7 mouse cellular contexts compared by ENCODE assay signal in the genomic region with DNA sequence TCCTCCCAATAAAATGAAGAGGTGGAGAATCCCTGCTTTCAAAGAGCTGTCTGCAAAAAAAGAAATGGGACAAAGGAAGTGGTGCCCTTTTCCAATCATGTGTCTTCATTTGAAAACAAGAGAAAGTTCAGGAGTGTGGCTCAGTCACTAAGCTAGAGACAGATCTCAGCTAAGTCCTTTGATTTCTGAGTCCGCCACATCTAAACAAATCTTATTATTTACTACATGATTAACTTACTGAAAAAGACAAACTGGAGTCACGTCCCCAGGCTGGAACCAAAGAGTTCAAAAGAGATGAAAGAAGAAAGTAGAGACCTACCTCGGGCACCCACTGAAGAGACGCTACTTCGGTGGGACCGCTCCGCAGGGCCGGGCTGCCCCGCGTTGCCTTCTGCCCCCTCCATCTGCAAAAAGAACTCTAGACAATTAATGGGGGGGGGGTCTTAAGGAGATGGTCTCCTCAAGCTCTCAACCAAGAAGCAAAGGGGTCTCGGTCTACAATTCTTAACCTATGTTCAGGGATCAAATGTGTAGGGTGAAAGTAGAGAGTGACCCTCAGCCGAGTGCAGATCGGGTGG. TPM values are rescaled to one million over a fixed set of nuclear protein-coding genes. Genes with fewer than 3 reads are reported as not detected.
DNase-seq lines count a peak whose midpoint lies in the region; ATAC-seq and TF ChIP-seq lines count a peak whose summit lies in the region.

No protein-coding gene starts in this region.

- no peak for ATAC-seq in forebrain, embryonic 13.5 days
- ATAC-seq in limb, embryonic 15.5 days (ENCODE audit: insufficient number of reproducible peaks, low FRiP score, low TSS enrichment, low read depth) = no peak
- ATAC-seq in stomach, postnatal 0 days (ENCODE audit: low FRiP score, low TSS enrichment) = no peak

- H3K9me3 ChIP-seq in forebrain, embryonic 13.5 days (replicated peaks) = no peaks in the 10 kb centered on the region
- no peaks in the 10 kb centered on the region for H3K9me3 ChIP-seq in limb, embryonic 15.5 days
- H3K9me3 ChIP-seq in stomach, postnatal 0 days (ENCODE audit: control insufficient read depth, low read length) = no peaks in the 10 kb centered on the region

- TF ChIP-seq CTCF in spleen, adult 2 months (IDR thresholded peaks at IDR 0.05; ENCODE audit: extremely low read depth, insufficient read depth, insufficient read length, insufficient replicate concordance) = no peak
- no peak for TF ChIP-seq CTCF in stomach, postnatal 0 days (IDR thresholded peaks at IDR 0.05; ENCODE audit: low read depth)

- H3K4me2 ChIP-seq in forebrain, embryonic 13.5 days = peak overlapping the region; percentile 90
- peak overlapping the region; percentile 70 for H3K4me2 ChIP-seq in limb, embryonic 15.5 days
- H3K4me2 ChIP-seq in stomach, postnatal 0 days (replicated peaks; ENCODE audit: low read depth) = peak overlapping the region; percentile 93

- no peak for TF ChIP-seq EP300 in stomach, postnatal 0 days (optimal IDR thresholded peaks at IDR 0.05)

- WGBS in spleen, adult 2 months = 3% methylated on average over 13 of the region's 13 CpGs
- 6% methylated on average over 13 of the region's 13 CpGs for WGBS in forebrain, embryonic 13.5 days
- 8% methylated on average over 13 of the region's 13 CpGs for WGBS in limb, embryonic 15.5 days
- 7% methylated on average over 13 of the region's 13 CpGs for WGBS in stomach, postnatal 0 days

- no peak for TF ChIP-seq POLR2A in spleen, adult 2 months (IDR thresholded peaks at IDR 0.05; ENCODE audit: low read depth, low read length)

- no peak for DNase-seq in spleen, adult 2 months (ENCODE audit: low read depth in 1 of 2, low spot score in 2 of 2)
- DNase-seq in spleen, postnatal 10 days (ENCODE audit: low spot score in 2 of 2) = no peak
- DNase-seq in stomach, postnatal 0 days (ENCODE audit: low spot score) = no peak
- no peak for DNase-seq in frontal cortex, postnatal 36 days (ENCODE audit: low spot score in 2 of 2)
- DNase-seq in embryo, embryonic 11 days = no peak

- peaks cover 8% of the 10 kb centered on the region for H3K36me3 ChIP-seq in spleen, adult 2 months (ENCODE audit: control insufficient read depth, insufficient read depth, low read length)
- peaks cover 21% of the 10 kb centered on the region for H3K36me3 ChIP-seq in forebrain, embryonic 13.5 days (ENCODE audit: poor library complexity, severe bottlenecking)
- H3K36me3 ChIP-seq in limb, embryonic 15.5 days = peaks cover 11% of the 10 kb centered on the region
- no peaks in the 10 kb centered on the region; the same call in 1 of the 2 replicates for H3K36me3 ChIP-seq in stomach, postnatal 0 days (ENCODE audit: control insufficient read depth, insufficient read depth, low read length)

- peak overlapping the region; percentile 82 for H3K27ac ChIP-seq in spleen, adult 2 months (ENCODE audit: insufficient read depth, low read length)
- no peak overlapping the region for H3K27ac ChIP-seq in forebrain, embryonic 13.5 days
- 0 out of 2 replicates have a peak overlapping the region, but pooled peaks have one; percentile 73 for H3K27ac ChIP-seq in limb, embryonic 15.5 days
- H3K27ac ChIP-seq in stomach, postnatal 0 days (replicated peaks) = peak overlapping the region; percentile 73

- H3K4me3 ChIP-seq in spleen, adult 2 months (ENCODE audit: extremely low read depth, insufficient read depth, insufficient read length) = peak overlapping the region; percentile 97
- peak overlapping the region; percentile 81 for H3K4me3 ChIP-seq in forebrain, embryonic 13.5 days
- H3K4me3 ChIP-seq in limb, embryonic 15.5 days = peak overlapping the region; percentile 72
- peak overlapping the region; percentile 76 for H3K4me3 ChIP-seq in stomach, postnatal 0 days (ENCODE audit: low read depth, low read length)

- H3K4me1 ChIP-seq in spleen, adult 2 months (ENCODE audit: control insufficient read depth, insufficient read depth, insufficient read length) = peaks cover 27% of the 10 kb centered on the region
- H3K4me1 ChIP-seq in forebrain, embryonic 13.5 days = peaks cover 41% of the 10 kb centered on the region
- peaks cover 58% of the 10 kb centered on the region for H3K4me1 ChIP-seq in limb, embryonic 15.5 days
- no peaks in the 10 kb centered on the region; the same call in 1 of the 2 replicates for H3K4me1 ChIP-seq in stomach, postnatal 0 days (replicated peaks; ENCODE audit: control insufficient read depth, insufficient read depth)

- H3K9ac ChIP-seq in forebrain, embryonic 13.5 days = peak overlapping the region; percentile 85
- peak overlapping the region; percentile 76 for H3K9ac ChIP-seq in limb, embryonic 15.5 days
- peak overlapping the region; percentile 84 for H3K9ac ChIP-seq in stomach, postnatal 0 days (ENCODE audit: low read length)

- no peaks in the 10 kb centered on the region for H3K27me3 ChIP-seq in spleen, adult 2 months (ENCODE audit: control insufficient read depth, insufficient read depth, low read length)
- no peaks in the 10 kb centered on the region for H3K27me3 ChIP-seq in forebrain, embryonic 13.5 days
- no peaks in the 10 kb centered on the region for H3K27me3 ChIP-seq in limb, embryonic 15.5 days
- H3K27me3 ChIP-seq in stomach, postnatal 0 days (ENCODE audit: control insufficient read depth, insufficient read depth, low read length) = no peaks in the 10 kb centered on the region

RNA-seq across cellular contexts. Expression of gene Frmd8, which starts 0.6 kb away (rescaled TPM):
- 42.3 and 43.9 TPM in 2 replicates for polyA plus RNA-seq in spleen, adult 2 months (2012; rRNA removed)
- polyA plus RNA-seq in forebrain, embryonic 13.5 days (2015; fragmentation: Nextera tagmentation; extraction: Ambion mirVana) = 21.7 and 26.2 TPM in 2 replicates
- 28.4 and 31.3 TPM in 2 replicates for polyA plus RNA-seq in limb, embryonic 15.5 days (2015; fragmentation: Nextera tagmentation; extraction: Ambion mirVana)
- polyA plus RNA-seq in stomach, postnatal 0 days (2015; fragmentation: Nextera tagmentation; extraction: Ambion mirVana) = 13.8 and 18.8 TPM in 2 replicates

RNA-seq across cellular contexts. Expression of gene Slc25a45, which starts 3.1 kb away (rescaled TPM):
- polyA plus RNA-seq in spleen, adult 2 months (2012; rRNA removed) = 36.6 and 37.6 TPM in 2 replicates
- 1.2 and 1.4 TPM in 2 replicates for polyA plus RNA-seq in forebrain, embryonic 13.5 days (2015; fragmentation: Nextera tagmentation; extraction: Ambion mirVana)
- 3.4 and 5.2 TPM in 2 replicates for polyA plus RNA-seq in limb, embryonic 15.5 days (2015; fragmentation: Nextera tagmentation; extraction: Ambion mirVana)
- polyA plus RNA-seq in stomach, postnatal 0 days (2015; fragmentation: Nextera tagmentation; extraction: Ambion mirVana) = 2.9 and 3.2 TPM in 2 replicates

RNA-seq across cellular contexts. Expression of gene Tigd3, which starts 19.5 kb away (rescaled TPM):
- 1.3 TPM in 2 replicates for polyA plus RNA-seq in spleen, adult 2 months (2012; rRNA removed)
- 13.1 and 15.5 TPM in 2 replicates for polyA plus RNA-seq in forebrain, embryonic 13.5 days (2015; fragmentation: Nextera tagmentation; extraction: Ambion mirVana)
- polyA plus RNA-seq in limb, embryonic 15.5 days (2015; fragmentation: Nextera tagmentation; extraction: Ambion mirVana) = 3.1 TPM in 2 replicates
- polyA plus RNA-seq in stomach, postnatal 0 days (2015; fragmentation: Nextera tagmentation; extraction: Ambion mirVana) = 0.77 and 1.0 TPM in 2 replicates

RNA-seq across cellular contexts. Expression of gene Dpf2, which starts 38.3 kb away (rescaled TPM):
- polyA plus RNA-seq in spleen, adult 2 months (2012; rRNA removed) = 59.9 and 74.8 TPM in 2 replicates
- 147 and 169 TPM in 2 replicates for polyA plus RNA-seq in forebrain, embryonic 13.5 days (2015; fragmentation: Nextera tagmentation; extraction: Ambion mirVana)
- 117 and 125 TPM in 2 replicates for polyA plus RNA-seq in limb, embryonic 15.5 days (2015; fragmentation: Nextera tagmentation; extraction: Ambion mirVana)
- 47.0 and 54.9 TPM in 2 replicates for polyA plus RNA-seq in stomach, postnatal 0 days (2015; fragmentation: Nextera tagmentation; extraction: Ambion mirVana)

RNA-seq across cellular contexts. Expression of gene Cdc42ep2, which starts 50.1 kb away (rescaled TPM):
- 8.1 and 8.2 TPM in 2 replicates for polyA plus RNA-seq in spleen, adult 2 months (2012; rRNA removed)
- polyA plus RNA-seq in forebrain, embryonic 13.5 days (2015; fragmentation: Nextera tagmentation; extraction: Ambion mirVana) = 4.2 and 4.6 TPM in 2 replicates
- polyA plus RNA-seq in limb, embryonic 15.5 days (2015; fragmentation: Nextera tagmentation; extraction: Ambion mirVana) = 9.2 and 12.6 TPM in 2 replicates
- 7.9 and 8.1 TPM in 2 replicates for polyA plus RNA-seq in stomach, postnatal 0 days (2015; fragmentation: Nextera tagmentation; extraction: Ambion mirVana)
